Comparison of ENCODE assay signal across 8 mouse cellular contexts in the genomic region with DNA sequence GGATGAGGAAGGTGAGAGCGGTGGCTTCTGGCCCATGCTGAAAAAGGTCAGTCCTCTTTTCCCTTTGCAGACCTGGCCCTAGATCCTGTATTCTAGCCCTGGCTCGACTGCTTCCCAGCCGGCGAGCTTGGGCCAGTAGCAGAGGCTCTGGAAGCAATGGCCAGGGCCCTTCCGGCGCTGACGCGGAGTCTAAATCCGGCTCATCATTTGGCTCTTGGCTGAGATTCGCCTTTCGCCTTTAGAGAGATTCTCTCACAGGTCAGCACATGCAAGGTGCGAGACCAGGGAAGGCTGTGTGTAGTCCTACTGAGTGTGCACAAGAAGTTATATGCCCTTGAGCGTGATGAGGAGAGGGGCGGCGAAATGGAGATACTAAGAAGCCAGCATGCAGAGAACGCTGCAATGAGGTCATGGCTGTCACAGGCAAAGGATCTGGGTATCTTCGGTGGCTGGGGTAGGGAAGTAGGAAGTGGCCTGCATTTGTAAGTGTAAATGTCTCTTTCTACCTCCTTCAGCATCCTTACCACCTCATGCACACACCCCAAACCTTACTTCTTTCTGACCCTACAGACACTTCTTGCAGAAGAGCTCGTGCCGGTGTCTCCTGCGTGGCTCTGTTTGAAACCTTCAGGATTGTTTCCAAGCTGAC. TPM values are rescaled to one million over a fixed set of nuclear protein-coding genes. Genes with fewer than 3 reads are reported as not detected.
DNase-seq lines count a peak whose midpoint lies in the region; ATAC-seq lines count a peak whose summit lies in the region.

No protein-coding gene starts in this region.

- no peaks in the 10 kb centered on the region for H3K36me3 ChIP-seq in embryonic facial prominence, embryonic 15.5 days
- no peaks in the 10 kb centered on the region for H3K36me3 ChIP-seq in heart, embryonic 16.5 days (ENCODE audit: control insufficient read depth, insufficient read depth)
- H3K36me3 ChIP-seq in midbrain, embryonic 10.5 days: no peaks in the 10 kb centered on the region

- H3K27ac ChIP-seq in embryonic facial prominence, embryonic 15.5 days (replicated peaks): no peak overlapping the region
- H3K27ac ChIP-seq in heart, embryonic 16.5 days (ENCODE audit: low read length): peak overlapping the region; percentile 85
- H3K27ac ChIP-seq in midbrain, embryonic 10.5 days (replicated peaks): no peak overlapping the region

- no peak overlapping the region for H3K9ac ChIP-seq in embryonic facial prominence, embryonic 15.5 days
- H3K9ac ChIP-seq in heart, embryonic 16.5 days (ENCODE audit: low read length): peak overlapping the region; percentile 74

- intact Hi-C loops in left cerebral cortex, postnatal 14 days (cut with DNase I): no loop called here

- 7% methylated on average over 20 of the region's 20 CpGs for WGBS in embryonic facial prominence, embryonic 15.5 days
- WGBS in heart, embryonic 16.5 days: 2% methylated on average over 20 of the region's 20 CpGs
- under 1% methylated on average over 20 of the region's 20 CpGs for WGBS in midbrain, embryonic 10.5 days

- ATAC-seq in embryonic facial prominence, embryonic 15.5 days (ENCODE audit: insufficient number of reproducible peaks, low FRiP score, low TSS enrichment, low read depth): no peak
- 0 out of 2 replicates have a peak, but pooled peaks have one; percentile 7 for ATAC-seq in heart, embryonic 16.5 days (replicated peaks; ENCODE audit: extremely low read depth, insufficient read depth, low FRiP score)

- peak; percentile 1 for DNase-seq in thymus, postnatal 25 days
- no peak for DNase-seq in thymus, adult 18-20 months
- DNase-seq in kidney, postnatal 25 days: peak; percentile 24 to 47
- peak; percentile 56 for DNase-seq in midbrain, embryonic 10.5 days (ENCODE audit: low spot score)
- DNase-seq in adipocyte (ENCODE audit: low spot score): no peak
- DNase-seq in left cerebral cortex, postnatal 14 days (ENCODE audit: low spot score in 2 of 2): no peak

- H3K4me1 ChIP-seq in embryonic facial prominence, embryonic 15.5 days: peaks cover 33% of the 10 kb centered on the region
- peaks cover 20% of the 10 kb centered on the region for H3K4me1 ChIP-seq in heart, embryonic 16.5 days (ENCODE audit: control insufficient read depth, insufficient read depth, low read length)
- H3K4me1 ChIP-seq in midbrain, embryonic 10.5 days: peaks cover 41% of the 10 kb centered on the region

- no peaks in the 10 kb centered on the region for H3K9me3 ChIP-seq in embryonic facial prominence, embryonic 15.5 days (replicated peaks)
- no peaks in the 10 kb centered on the region for H3K9me3 ChIP-seq in heart, embryonic 16.5 days (replicated peaks; ENCODE audit: control insufficient read depth, low read length)
- H3K9me3 ChIP-seq in midbrain, embryonic 10.5 days (replicated peaks): no peaks in the 10 kb centered on the region

- H3K4me2 ChIP-seq in embryonic facial prominence, embryonic 15.5 days (replicated peaks): peak overlapping the region; percentile 96
- peak overlapping the region; percentile 87 for H3K4me2 ChIP-seq in heart, embryonic 16.5 days (ENCODE audit: low read depth, low read length)

- H3K4me3 ChIP-seq in embryonic facial prominence, embryonic 15.5 days (replicated peaks): peak overlapping the region; percentile 61
- H3K4me3 ChIP-seq in heart, embryonic 16.5 days (ENCODE audit: low read length): peak overlapping the region; percentile 85
- peak overlapping the region; percentile 71 for H3K4me3 ChIP-seq in midbrain, embryonic 10.5 days

- peaks cover 53% of the 10 kb centered on the region for H3K27me3 ChIP-seq in embryonic facial prominence, embryonic 15.5 days
- no peaks in the 10 kb centered on the region for H3K27me3 ChIP-seq in heart, embryonic 16.5 days (ENCODE audit: control insufficient read depth, insufficient read depth, low read length)
- H3K27me3 ChIP-seq in midbrain, embryonic 10.5 days (ENCODE audit: low read depth, poor library complexity, severe bottlenecking): peaks cover 88% of the 10 kb centered on the region

RNA-seq across cellular contexts. Expression of a gene that starts 0.6 kb away (rescaled TPM):
- polyA plus RNA-seq in embryonic facial prominence, embryonic 15.5 days (2015; fragmentation: Nextera tagmentation; extraction: Ambion mirVana): 28.3 and 31.1 TPM in 2 replicates
- polyA plus RNA-seq in heart, embryonic 16.5 days (2015; fragmentation: Nextera tagmentation; extraction: Ambion mirVana): 25.4 and 29.2 TPM in 2 replicates
- 4.8 and 5.4 TPM in 2 replicates for polyA plus RNA-seq in midbrain, embryonic 10.5 days (2016; fragmentation: Nextera tagmentation; extraction: Ambion mirVana)
- total RNA-seq in left cerebral cortex, postnatal 14 days (2021): 1 to 10 TPM; 3.8 to 4.0 TPM

Comparison
In these comparisons a context has a peak if more than half of its experiments do, and no peak if none do; other contexts are left out.
1. DNase-seq: peak in thymus, postnatal 25 days (single experiment), kidney, postnatal 25 days (2 of 2) and midbrain, embryonic 10.5 days (single experiment); none in thymus, adult 18-20 months (0 of 2), adipocyte (single experiment) and left cerebral cortex, postnatal 14 days (0 of 2).
2. Peak in every context shown above with its lines, with median percentiles within 50 percentile points of each other: H3K4me3 ChIP-seq.